Mouse (Mus musculus): Measurements from ENCODE around the gene Ehf.

The Ehf gene

DNA sequence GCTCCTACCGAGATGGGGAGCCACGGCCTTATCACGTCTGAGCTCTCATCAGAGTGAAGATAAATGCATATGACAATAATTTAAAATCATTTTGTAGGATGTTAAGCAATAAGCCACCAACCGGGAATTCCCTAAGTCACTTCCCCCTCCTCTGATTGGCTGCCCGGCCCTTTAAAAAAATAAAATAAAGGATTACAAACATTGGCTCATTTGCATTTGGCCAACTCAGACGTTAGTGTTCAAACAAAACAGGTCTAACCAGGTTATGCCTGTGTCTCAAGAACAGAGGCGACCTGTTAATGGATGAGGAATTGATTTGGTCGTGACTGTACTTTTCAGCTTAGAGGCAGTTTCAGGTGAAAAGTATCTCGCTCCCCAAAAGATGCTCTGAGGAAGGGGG, at the start of gene Ehf:
Gene Ehf (minus strand): TSS at position 147 of the 400 bp plus-strand sequence.
- DNase-seq: no peak

- peak; percentile 24 to 31 for DNase-seq
Measured at GRCm38 (mm10) chr2:103347417-103347891, 44.4 kb upstream of the Ehf start.

- no peak for DNase-seq
Measured at GRCm38 (mm10) chr2:103346751-103347289, 43.7 kb upstream of the Ehf start.

DNA sequence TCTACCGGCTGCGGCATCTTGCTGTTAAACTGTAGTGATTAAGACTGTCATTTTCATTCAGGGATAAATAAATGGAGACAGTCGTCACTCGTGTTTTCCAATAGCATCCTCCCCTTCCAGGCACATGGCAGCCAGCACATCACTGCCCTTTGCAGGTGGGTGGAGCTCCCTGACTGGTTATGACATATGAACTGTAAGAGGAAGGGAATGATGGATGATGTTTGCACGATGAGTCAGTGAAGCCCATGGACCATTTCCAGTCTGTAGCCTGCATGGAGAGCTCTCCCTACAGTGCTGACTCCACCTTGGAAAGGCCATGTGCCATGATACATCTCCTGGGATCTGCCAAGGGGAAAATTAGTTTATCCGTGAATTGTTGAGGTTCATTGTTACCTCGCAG, 40.5 kb upstream of the Ehf start:
- no peak for DNase-seq

DNA sequence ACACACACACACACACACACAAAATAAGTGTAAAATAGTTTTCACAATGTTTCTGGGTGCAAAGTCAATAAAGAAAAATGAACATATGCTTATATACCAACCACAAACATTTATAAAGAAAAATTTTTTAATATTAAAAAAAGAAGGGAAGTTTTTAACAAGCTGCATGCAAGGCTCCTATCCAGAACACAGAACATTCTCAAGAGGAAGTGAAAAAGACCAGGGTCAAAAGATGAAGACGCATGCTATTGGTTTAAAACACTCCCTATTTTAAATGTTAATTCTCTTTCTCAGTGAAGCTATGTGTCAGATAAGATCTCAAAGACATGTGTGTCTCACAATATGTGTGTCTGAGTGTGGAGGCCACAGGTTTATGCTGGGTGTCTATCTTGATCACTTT, 39.0 kb upstream of the Ehf start:
- DNase-seq: no peak

DNA sequence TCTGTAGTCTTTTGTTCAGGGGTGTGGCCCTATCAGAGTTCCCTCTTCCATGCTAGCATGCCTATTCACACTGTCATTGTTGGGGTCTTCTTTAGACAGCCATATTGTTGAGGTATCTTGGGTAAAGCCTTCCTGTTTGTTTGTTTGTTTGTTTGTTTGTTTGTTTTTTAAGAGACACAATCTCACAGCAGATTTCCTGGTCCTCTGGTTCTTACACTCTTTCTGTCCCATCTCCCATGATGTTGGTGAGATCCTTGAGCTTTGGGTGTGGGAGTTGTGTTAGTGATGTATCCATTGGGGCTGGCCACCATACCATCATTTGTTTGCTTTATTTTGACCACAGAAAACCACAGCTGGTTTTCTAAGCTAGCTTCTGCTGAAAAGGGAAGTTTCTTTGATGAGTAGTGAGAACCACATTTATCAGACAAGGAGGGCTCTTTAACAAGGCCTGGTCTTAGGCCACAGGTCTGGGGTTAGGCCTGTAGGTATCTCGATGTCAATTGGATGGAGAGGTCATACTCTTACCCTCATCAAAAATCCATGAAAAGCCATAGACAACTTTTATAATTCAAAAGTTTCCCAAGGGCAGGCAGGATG, 38.4 kb upstream of the Ehf start:
- no peak for DNase-seq

DNA sequence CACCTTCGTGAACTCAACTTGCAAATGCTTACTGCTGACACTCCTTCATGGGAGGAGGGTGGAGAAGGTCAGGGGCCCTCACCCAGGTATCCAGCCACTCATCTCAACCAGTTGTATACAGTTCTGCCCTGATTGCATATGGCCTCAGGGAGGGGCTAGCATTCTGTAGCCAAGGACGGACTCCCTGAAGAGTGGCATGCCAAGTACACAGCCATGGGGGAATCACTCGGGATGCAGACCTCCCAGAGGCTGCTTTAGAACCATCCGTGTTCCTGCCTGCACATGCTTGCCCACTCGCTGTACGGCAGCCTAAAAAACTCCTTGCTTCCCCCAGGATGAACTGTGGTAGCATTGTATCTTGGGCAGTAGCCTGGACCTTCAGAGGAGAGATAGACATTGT, 35.6 kb upstream of the Ehf start:
- no peak for DNase-seq

GRCm38 (mm10) chr2:103337370-103337769, 34.3 kb upstream of the Ehf start:
- no peak for DNase-seq

DNA sequence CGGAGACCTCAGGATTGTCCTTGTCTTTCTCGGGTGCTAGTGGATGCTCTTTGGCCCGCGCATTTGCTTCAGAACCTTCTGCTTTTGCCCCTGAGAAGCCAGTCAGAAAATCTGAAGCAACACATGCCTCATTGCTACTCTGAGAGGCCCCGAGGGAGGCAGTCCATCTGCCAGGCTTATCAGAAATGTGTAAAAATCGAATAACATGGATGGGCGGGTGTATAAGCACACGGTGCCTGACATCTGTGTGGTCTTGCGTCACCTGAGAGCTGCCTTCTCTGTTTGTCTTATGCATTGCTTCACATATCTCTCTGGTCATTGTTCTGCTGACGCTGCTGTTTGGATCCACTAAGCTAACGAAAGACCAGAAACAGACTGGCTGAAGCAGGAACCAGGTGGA, 33.5 kb upstream of the Ehf start:
- no peak for DNase-seq

DNA sequence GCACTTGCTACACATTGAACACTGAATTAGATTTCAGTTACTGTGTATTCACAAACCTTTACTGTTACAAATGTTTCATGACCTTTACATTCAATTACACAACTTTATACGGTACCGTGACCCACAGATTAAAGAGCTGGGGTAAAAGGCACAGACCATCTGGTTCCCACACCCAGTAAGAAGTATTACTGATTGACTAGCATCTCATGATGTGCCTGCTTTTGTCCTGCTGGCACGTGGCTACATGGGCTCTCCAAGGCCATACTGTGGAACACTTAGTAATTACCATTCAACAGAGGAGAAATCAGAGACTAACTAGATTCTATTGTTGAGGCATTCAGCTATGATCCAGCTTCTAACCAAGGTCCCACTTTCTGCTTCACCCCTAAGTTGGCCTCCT, 32.9 kb upstream of the Ehf start:
- no peak for DNase-seq

DNA sequence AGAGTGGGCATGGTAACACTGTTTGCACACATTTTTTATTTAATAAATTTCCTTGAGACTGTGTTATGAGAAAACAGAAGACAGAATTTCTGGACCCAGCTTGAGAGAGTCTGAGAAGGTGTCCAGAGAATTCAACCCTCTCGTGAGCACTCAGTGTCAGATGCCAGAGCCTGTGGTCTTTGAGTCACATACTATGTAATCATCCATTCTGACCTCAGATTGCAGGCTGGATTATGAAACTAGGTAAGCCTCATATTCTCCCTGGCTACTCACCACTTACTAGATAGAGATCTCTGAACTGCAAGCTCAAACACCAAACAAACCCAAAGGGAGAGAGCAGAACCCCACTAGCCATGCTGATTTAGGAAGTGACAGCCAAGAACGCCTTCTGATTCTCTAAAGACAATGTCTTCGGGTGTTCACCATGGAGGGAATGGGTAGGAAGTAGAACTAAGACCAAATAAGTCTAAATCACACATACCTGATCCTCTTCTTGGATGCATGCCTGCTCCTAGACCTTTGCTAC, 28.7 kb upstream of the Ehf start:
- DNase-seq: no peak

- no peak for DNase-seq
Measured at GRCm38 (mm10) chr2:103328731-103329130, 25.7 kb upstream of the Ehf start.

- no peak for DNase-seq
Measured at GRCm38 (mm10) chr2:103325301-103326048, 22.4 kb upstream of the Ehf start.

- DNase-seq: no peak
Measured at GRCm38 (mm10) chr2:103324320-103324719, 21.2 kb upstream of the Ehf start.

- DNase-seq: no peak
Measured at GRCm38 (mm10) chr2:103322171-103322570, 19.1 kb upstream of the Ehf start.

GRCm38 (mm10) chr2:103321638-103322037, 18.6 kb upstream of the Ehf start:
- no peak for DNase-seq

DNA sequence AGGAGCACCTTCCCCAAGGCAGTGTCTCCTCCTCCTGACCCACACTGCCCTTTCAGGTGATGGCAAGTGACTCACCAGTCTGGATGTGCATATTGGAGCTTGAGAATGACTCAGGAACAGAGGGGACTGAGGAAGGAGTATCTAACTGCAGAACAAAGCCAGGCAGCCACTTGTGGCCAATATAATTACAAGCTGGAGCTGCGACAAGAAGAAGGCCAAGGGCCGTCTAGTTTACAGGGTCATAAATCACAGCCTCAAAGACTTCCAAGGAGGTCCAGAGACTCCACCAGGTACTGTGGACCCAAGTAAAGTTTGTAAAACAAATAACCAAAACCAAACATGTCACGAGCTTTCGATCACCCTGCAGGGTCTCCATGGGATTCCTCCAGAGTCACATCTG, 10.9 kb upstream of the Ehf start:
- DNase-seq: no peak

DNA sequence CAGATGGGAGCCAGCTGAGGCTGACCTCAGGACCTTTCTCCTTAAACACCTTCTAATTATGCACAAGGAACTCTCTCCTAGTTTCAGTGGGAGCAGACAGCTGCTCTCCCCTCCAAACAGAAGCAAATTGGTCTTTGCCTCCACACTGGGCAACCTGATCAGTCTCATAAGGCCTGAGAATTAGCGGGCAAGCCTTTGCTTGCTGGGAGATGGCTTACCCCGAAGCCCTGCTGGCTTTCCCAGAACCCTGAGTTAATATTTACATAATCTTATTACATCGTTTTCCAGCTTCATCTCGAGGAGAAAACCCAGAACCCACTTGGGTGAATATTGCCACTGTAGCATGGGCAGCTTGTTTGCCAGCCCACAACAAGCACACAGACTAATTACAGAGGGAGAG, 9.6 kb upstream of the Ehf start:
- DNase-seq: no peak

DNA sequence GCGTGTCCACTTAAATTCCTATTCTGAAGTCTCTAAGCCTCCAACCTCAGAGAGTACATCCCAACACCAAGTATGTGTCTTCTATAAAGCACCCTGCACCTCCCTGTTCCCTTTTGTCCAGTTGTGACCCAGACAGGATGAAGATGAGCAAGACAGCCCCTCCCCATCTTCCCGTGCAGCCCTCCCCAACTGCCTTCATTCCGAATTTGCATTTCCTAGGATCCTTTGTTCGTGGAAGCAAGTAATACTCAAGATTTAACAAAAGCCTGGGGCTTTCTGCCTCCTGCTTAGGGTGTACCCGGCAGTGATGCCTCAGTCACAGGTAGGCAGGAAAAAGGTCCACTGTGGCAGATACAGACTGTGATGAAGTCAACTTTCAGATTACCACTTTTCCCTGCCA, 7.6 kb upstream of the Ehf start:
- DNase-seq: no peak

DNA sequence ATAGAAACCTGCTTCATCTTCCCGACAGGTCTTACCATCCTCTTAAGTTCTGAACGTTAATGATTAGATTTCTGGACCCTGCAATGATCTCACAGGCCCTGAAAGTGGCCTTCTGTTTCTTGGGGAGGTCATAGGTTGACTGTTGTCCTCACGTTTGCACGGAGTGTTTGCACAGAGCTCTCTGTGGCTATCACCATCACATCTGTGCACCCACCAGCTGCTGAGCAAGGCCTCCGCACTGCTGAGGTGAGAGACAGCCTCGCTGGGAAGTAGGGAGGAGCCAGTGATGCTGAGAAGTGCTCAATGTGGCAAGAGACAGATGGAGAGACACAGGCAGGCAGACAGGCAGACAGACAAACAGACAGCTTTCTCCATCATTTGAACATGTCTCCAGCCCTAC, 3.6 kb upstream of the Ehf start:
- DNase-seq: no peak

GRCm38 (mm10) chr2:103302669-103303068, 409 bp downstream of the Ehf start:
- no peak for DNase-seq

GRCm38 (mm10) chr2:103298711-103299463, 4.2 kb downstream of the Ehf start:
- no peak for DNase-seq

DNA sequence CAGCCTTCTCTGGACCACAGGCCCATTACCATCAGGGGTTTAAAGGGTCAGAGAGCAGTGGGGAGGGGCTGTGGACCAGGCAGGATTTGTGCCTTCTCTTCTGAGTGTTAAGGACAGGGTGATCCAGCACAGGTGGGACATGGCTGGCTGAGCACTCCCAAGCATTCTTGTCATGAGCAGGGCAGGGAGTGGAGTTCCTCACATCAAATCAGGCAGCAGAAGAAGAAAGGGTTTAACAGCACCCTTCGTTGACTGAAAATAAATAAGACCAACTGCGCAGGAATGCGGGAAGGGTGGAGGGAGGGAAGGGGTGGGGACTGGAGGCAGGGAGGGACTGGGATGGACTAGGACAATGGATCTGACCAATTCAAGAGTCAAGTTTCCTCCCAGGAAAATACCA, 8.6 kb downstream of the Ehf start:
- DNase-seq: no peak

DNA sequence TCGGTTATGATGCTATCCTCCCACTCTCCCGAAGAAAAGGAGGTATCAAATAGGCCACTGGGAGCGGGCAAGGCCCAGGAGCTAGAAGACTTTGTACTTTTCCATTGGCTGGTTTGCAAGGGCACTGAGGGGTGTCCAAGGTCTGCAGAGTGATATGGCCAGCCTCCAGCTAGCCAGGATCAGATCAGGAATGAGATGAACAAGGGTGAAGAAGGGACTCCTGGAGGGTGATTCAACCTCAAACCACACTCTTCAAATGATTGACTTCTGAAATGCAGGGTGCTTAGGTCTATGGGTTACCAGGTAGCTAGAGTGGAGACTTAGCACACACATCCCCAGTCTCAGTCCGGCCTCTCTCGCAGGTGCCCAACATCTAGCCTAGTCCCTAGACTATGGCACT, 9.3 kb downstream of the Ehf start:
- DNase-seq: no peak

Data from B cell, adult 2 months (primary cell).